Mouse (Mus musculus): ENCODE measurements at regions not wholly inside any gene's neighbourhood (a gene's known extent, or its start where the extent isn't known, plus 50 kb on each side); places are given as distances from the start of the nearest gene placed in this dataset.

DNA sequence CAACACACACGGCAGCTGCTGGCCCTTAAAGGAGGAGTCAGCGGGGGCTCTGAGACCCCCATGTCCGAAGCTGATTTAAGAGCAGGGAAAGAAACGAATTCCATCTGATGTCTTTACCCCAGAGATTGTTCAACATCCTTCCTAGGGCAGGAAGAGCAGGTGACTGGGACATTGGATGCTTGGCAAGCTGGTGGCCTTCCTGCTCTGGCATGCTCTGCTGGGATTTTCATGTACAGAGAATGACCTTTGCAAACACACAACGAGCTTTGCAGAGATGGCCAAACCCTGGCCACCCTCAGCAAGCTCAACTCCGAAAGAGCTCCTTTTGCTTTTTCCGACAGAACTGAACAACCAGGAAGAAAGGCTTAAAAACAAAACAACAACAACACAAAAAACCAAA is 194.7 kb upstream of the Map3k1 start:
- no peak for DNase-seq

DNA sequence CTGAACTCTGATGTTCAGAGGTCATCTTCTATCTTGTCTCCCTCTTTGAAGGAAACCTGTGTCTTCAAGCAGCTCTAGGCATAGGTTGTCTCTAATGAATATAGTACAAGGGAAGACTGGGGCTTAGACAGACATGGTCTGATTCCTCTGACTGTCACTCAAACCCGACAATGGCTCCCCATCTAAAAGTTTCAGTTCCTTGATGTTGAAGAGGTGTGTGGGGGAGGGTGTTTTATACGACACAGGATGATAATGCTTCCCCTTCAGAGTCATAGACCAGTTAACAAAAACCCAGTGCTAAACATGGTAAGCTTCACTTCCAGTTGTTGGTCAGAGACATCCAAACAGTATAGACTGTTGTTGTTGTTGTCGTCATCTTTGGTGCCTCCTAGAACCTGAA is 195.3 kb upstream of the Map3k1 start:
- no peak for DNase-seq

DNA sequence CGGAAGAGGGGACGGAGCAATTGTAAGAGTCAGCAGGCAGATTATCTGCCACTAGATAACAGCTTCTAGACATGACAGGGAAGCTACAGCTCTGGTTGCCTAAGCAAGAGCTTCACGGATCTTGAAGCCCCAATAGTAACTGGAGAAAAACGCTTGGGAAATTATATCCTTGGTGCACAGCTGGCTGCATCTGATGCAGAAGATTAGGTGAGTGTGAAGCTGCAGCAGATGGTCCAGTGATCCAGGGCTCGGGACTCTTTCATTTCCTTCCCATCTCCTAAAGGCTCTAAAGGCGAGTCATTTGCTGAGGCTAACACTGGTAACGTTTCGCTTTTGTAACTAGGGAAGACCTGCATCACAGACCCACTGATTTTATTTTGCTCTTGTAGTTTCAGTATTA is 196.6 kb upstream of the Map3k1 start:
- DNase-seq, result no peak

DNA sequence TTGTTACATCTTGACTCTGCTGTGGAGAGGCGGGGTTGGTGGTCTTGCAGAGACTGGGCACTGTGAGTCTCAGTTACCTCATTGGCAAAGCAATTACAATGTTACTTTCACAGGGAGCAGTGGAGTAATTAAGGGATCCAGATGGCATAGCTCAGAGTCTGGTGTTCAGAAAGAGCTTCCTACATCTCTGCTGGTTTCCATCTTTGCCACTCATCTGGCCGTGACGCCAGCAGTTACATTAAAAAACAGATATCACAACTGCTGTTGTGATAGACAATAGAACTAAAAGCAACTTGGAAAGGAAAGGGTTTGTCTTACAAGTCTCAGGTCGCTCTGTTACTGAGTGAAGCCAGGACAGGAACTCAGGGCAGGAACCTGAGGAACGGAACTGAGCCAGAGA is 200.0 kb upstream of the Map3k1 start:
- no peak for DNase-seq

DNA sequence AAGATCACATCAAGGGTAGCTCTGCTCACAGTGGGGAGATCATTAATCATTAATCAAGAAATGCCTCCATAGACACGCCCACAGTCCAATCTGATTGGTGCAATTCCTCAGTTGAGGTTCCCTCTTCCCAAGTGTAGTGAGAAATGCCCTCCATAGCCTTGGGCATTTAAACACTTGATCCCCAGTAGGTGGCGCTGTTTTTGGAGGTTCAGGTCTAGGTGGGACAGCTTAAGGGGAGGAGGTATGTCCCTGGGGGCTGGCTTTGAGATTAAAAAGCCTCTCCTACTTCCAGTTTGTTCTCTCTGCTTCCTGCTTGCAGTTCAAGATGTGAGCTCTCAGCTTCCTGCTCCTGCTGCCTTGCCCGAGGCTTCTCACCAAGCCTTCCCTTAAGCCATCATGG is 200.5 kb upstream of the Map3k1 start:
- no peak for DNase-seq

DNA sequence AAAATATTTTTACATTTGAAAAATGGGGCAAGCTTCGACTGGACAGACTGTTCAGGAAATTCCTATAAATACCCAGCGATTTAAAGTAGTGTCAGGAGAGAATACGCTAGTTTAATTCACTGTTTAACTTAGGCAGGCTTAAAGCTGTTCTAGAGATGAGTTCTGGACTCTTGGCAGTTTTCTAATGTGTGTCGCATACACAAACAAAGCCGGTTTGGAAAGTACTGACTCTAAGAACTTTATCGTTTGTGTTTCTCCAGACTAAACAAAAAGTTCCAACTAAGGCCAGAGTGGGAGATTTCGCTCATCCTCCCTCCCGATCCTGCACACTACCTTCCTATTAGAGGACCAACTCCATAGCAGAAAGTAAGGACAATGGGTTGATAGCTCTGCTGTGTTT is 201.7 kb upstream of the Map3k1 start:
- no peak for DNase-seq

DNA sequence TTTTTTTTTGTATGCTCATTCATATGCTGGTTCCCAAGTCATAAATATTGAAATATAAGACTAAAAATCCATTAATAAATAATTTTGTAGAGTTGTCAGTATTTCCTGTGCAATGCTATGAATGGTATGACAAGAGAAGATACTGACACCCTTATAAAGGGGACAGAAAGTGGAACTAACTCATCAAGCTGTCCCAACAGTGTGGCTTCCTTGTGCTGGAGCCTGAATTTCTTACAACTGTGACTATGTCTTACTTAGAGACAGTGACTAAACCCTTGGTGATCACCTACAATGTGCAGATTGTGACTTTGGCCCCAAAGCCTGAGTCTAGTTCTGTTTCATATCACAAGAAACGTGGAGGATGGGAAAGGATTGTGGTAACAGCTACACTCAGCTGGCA is 203.8 kb upstream of the Map3k1 start:
- no peak for DNase-seq

DNA sequence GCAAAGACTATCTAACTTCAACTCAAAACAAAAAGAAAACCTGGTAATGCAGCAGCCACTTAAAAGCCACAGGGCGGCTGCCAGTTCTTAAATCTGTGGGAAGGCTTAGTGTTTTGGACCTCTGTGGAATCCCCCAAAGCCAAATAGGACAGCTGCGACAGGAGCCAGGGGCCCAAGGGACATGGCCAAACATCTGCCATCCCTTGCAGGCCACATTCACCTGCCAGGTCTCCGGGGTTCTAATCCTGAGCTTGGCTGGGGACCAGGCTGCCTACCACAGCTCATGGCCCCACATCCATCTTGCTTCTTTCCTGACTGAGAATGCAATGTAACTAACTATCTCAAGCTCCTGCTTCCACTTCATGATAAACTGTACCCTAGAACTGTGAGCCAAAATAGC is 206.3 kb upstream of the Map3k1 start:
- DNase-seq, result no peak

DNA sequence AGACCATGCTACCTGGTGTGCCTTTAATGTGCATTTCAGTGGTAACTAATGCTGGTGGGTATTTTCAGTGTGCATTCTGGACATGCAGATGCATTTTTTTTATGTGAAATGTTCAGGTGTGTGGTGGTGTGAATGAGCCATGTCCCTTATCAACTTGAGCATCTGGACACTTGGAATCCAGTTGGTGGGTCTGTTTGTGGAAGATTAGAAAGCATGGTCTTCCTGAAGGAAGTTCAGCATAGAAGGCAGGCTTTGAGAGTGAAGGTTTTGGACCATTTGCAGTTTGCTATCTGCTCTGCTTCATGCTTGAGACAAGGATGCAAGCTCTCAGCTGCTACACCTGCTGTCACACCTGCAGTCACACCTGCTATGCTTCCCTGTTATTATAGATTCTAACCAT is 207.5 kb upstream of the Map3k1 start:
- DNase-seq, result no peak

DNA sequence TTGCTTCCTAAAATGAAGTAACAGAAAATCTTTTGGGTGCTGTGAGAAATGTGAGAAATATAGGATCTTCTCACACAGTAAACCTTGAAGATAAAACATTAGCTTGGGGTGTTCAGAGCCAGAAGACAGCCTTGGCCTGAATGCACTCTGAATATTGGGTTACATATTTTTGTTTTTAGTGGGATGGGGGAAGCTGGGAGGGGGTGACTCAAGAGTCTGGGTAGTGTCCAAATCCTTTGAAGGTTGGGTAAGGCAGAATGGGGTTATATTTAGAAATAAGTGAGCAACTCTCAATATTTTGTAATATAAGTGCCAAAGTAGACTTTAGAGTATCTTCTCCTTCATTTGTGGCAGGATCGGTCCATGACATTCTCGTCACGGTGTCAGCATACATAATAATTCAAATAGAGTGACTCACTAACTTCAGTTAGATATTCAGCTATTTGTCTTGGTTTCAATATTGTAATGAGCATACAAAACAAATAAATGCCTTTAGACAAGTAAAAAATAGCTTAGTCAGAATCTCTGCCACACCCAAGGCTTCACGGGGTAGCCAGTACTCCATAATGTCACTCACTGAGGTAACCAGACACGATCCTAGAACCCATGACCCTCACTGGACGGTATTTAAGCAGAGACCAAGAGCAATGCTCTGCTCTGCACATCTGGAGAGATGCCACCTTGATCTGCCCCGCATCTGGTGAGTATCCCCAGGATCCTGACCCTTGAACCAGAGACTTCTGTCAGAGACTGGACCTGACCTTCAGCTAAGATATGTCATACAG is 209.9 kb upstream of the Map3k1 start:
- peak; percentile 52 for DNase-seq

DNA sequence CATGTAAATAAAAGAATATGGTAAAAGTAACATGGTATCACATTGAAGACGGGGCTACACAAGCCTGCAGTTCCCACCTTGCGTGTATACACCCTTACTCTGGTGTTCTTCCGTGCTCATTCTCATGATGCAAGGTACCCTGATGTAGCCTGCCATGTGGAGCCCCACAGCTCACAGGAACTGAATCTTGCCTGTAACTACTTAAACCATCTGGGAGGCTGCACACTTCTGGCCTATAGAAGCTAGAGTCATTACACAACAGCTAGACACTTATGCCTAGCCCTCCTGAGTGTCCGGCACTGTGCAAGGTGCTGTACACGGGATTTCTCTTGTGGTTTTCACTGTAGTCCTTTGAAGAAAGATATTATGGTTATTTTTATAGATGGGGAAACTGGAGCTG is 210.8 kb upstream of the Map3k1 start:
- DNase-seq, result no peak

DNA sequence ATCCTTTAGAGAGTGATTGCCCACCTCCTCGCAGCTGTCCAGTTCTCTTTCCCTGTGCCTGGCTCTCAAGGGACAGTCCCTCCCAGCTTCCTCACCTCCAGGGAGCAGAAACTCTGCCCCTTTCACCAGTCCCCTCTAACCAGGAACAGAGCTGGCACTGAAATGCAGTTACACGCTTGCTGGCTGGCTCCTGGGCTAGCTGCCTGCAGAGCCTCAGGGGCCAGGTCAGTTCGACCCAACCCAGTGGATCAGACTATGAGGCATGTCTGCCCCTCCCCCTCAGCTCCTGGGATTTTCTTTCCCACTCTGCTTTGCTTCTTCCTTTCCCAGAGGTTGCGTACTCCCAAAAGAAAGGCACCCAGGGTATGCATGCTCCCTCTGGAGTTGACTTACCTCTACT is 214.4 kb upstream of the Map3k1 start:
- DNase-seq, result peak; percentile 77

DNA sequence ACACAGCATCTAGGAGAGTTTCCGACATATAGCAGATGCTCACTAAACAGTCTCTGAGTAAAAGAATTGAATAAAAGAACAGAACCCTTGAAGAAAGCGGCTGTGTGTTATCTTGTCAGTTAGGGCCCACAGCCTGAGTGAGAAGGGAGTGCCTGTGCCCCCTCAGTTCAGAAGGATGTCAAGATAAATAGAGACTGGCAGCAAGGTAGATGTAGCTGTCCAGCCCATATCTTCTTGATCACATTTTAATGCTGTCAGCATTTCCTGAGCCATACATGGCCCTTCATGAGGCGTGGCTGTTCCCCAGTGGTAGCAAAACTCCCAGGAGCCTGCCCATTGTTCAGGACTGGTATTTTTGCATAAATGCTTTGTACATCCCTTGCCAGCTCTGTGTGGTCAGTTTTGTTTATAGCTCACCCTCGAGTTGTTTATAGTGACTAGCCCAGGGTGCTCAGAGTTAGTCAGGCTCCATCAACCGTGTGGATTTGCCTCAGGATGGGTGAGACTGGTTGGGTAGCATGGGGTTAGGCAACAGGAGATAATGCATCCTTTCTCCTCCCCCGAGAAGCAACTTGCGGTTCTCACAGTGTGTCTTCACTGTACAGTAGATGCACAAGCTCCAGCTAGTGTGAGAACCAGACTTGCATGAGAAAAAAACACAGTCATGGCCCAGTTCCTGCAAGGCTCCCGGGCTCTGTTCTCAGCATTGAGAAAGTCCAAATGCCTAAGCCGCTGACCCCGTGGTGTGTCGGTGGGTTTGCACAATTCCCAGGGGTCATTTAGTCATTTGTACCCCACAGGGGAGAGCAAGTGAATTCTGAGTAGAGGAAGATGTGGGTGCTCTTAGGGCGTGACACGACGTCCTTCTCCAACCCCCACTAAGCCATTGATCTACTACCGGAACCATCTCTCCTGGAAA is 216.1 kb upstream of the Map3k1 start:
- peak; percentile 37 for DNase-seq

DNA sequence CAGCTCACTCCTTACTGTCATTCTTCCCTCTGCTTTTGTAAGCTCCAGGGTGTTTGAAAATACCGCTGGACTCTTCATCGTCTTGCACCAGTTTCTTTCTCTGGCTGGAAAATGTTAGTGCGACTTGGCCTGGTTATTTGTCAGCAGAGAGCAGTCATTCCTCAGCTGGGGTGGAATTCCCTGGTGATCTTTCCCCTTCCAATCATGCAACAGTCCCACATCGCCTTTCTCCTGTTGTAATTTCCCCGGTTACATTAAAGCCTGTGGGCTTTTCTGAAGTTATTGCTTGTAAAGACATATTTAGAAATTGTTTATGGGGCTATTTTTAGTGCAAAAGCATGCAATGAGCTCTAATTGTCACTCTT is 216.8 kb upstream of the Map3k1 start:
- DNase-seq, result peak; percentile 39

DNA sequence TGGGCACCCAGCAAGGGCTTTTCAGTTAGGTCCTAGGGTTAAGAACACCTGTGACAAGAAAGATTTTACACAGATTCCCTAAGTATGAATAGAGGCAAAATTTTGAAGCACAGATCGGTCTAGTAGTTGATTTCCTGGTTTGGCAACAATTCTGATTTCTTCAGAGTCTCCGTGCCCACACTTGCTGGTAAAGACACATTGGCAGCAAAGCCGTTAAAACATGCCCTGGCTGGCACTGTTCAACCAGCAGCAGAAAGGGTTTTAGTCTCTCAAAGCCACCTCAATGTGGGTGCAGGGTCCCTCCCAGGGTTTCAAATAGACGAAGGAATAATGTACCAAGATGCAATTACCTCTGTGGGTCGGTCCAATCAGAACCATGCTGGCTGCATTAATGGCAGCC is 218.9 kb upstream of the Map3k1 start:
- no peak for DNase-seq

DNA sequence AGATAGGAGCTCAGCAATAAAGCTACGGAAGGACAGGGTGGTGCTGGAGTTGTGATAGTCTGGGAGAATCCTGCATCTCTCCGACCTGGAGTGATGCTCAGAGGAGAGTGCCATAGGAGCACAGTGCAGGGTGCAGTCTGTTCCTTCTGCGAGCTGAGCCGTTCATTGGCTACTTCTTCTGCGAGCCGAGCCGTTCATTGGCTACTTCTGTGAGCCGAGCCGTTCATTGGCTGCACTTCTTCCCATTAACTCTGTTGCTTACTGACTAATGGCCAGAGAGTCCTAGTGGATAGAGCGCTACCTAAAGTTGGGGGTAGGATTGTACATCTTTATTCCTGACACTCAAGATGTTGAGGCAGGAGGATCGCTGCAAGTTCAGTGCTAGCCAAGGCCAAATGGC is 222.3 kb upstream of the Map3k1 start:
- DNase-seq, result no peak

DNA sequence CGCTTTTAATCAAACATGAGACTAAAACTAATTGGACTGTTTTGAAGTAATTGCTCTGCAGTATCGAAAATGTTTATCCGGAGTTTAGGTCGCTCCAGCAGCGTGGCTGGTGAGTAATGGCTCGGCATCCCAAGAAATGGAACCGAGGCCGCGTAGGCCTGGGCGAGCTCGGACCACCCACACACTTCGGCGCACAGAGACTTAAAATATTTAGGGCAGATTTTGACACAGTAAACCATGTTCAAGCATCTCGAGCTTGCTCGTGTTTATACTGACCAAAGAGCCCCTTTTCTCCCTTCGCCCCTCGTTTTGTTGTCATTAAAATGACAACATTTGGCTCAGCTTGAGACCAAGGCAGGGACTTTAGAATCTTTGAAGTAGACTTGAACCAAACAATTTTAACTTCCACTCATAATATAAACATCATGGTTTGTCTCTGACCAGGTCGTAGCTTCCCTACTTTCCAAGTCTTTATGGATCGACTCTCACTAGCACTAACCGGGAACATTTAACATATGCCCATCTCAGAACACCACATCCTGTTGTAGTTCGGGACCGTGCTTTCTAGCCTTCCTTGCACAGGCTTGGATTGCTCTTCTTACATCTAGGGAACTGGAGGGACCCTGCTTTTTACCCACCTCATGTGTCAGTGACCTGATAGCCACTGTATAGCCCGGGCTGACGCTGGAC is 223.0 kb upstream of the Map3k1 start:
- DNase-seq, result no peak

DNA sequence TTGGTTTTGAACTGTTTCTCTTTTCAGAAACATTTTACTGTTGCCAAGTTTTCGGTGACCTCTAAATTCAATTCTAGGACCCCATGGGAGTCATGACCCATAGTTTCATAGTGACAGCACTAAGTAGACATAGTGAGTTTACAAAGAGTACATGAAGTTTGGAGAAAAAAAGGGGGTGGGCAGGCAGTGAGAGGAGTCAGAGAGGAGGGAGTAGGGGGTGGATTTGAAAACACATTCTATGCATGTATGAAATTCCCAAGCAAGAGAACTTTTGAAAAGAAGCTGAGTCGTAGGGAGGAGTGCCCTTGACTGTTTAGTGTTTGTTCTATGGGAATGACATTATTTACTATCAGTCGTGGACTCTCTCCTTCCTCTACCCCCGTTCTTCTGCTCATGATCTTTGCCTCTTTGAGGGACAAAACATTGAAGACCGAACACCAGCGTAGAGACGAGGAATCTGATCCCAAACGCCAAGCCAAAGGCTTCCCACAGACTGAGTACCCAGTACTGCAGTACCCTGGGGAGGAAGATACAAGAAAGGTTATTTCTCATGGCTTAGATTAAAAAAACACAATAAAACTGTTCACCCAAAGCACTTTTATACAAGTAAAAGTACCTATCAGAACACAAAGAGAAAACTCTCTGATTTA is 229.1 kb upstream of the Map3k1 start:
- DNase-seq, result no peak

DNA sequence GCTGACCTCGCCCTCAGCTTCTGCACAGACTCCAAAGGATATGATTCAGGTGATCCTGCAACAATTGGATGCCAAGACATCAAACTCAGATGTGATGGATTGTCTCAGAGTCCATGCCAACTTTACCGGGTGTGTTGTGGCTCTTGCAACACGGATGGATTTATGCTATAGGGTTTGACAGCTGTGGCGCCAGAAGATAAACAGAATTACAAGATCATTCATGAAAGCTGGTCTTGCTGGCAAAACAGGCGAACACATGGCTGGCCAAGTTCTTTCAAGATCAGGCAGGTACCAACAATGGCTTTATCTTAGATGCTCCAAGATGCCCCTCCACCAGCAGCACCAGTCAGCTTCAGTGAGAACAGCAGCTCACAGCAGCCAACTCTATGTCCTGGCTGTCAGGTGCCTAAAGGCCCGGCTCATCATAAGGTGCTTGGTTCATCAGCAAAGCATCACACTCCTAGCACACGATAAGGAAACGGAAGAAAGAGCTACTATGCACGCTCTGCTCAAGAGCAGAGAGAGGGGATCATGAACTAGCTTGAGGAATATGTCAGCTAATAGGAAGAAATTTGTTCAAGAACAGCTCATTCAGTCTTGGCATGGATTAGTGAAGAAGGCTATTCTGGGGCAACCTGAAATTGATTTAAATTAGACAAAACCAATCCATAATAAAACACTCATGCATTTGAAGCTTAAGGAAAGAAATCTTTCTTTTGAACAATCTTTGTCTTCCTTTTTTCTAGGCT is 229.9 kb upstream of the Map3k1 start:
- DNase-seq, result no peak

DNA sequence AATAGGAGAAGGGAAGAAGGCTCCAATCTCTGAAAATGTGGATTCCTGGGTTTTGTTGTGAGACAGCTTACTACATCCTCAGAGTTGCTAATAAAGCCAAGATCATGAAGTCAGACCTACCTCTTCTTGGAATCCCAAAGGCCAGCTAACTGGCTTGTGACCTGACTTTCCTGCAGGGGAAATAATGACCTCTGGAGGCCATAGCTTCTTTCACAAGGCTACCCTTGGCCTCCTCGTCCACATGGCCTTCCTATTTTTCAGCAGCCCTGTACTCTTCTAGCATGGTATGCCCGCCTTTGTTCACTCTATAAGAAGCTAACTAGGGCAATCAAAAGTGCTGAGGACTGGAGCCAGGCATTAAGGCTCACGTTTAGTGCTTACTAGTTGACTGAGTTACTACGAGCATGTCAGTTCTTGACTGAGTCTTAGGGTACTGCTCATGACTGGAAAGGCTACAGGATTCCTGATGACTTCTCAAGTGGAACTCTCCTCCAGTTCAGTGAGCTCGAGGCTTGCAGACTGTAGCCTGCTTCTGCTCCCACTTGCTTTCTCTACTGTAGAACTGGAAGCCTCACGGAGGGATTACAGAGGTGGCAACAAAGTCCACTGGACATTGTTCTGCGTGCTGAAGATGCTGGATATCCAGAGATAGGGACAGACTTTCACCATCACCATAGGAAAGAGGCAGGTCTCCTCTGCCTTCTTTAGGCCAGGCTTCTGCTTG is 230.8 kb upstream of the Map3k1 start:
- DNase-seq, result no peak
